Mouse (Mus musculus) hindbrain, embryonic 15.5 days (tissue): ENCODE data around the gene Cx3cr1. TPM values are rescaled to one million over a fixed set of nuclear protein-coding genes. Genes with fewer than 3 reads are reported as not detected.

Source experiments
- ATAC-seq: fragments of 200-750 bp; cut with Nextera tagmentation; 2 replicates; pipeline ENCODE4 v1.8.0; 2017; ENCODE audit warnings: low read depth, moderate number of reproducible peaks, moderate TSS enrichment; ENCODE audit not compliant: low FRiP score
- H3K27ac ChIP-seq: fragments of 300-500 bp; sonication (generic); replicated peaks from 2 replicates; pipeline ENCODE4 v1.5.1; 2015; ENCODE audit warnings: mild to moderate bottlenecking, inconsistent platforms
- H3K27me3 ChIP-seq: fragments of 300-500 bp; sonication (generic); 2 replicates; pipeline ENCODE4 v1.6.1; 2015; ENCODE audit warnings: control low read depth, inconsistent platforms
- H3K36me3 ChIP-seq: fragments of 300-500 bp; sonication (generic); 2 replicates; pipeline ENCODE4 v1.6.1; 2015; ENCODE audit warnings: control low read depth, inconsistent platforms
- H3K4me1 ChIP-seq: fragments of 300-500 bp; sonication (generic); replicated peaks from 2 replicates; pipeline ENCODE4 v1.6.1; 2015; ENCODE audit warnings: control low read depth, inconsistent platforms
- H3K4me2 ChIP-seq: fragments of 300-500 bp; sonication (generic); 2 replicates; pipeline ENCODE4 v1.6.1; 2015; ENCODE audit warnings: moderate library complexity, mild to moderate bottlenecking, inconsistent platforms
- H3K4me3 ChIP-seq: fragments of 300-500 bp; sonication (generic); 2 replicates; pipeline ENCODE4 v1.5.1; 2015; ENCODE audit warnings: mild to moderate bottlenecking, inconsistent platforms
- H3K9ac ChIP-seq: fragments of 300-500 bp; sonication (generic); 2 replicates; pipeline ENCODE4 v1.6.1; 2015; ENCODE audit warnings: inconsistent platforms
- H3K9me3 ChIP-seq: fragments of 300-500 bp; sonication (generic); 2 replicates; pipeline ENCODE4 v1.6.1; 2016; ENCODE audit warnings: control low read depth, inconsistent platforms
- WGBS: fragments of 180-500 bp; shearing (Covaris S2); methylation state at CpG from one replicate; pipeline ENCODE4 v1.1.7; 2015; 5-methylcytosine and 5-hydroxymethylcytosine counted together
- polyA plus RNA-seq: library from polyadenylated mRNA; unstranded; fragments of >200 nt; fragmentation: Nextera tagmentation; extraction: Ambion mirVana; gene quantifications from 2 replicates; pipeline ENCODE4 v1.2.1, GENCODE M21; 2015

Cx3cr1 gene
- polyA plus RNA-seq, 1 experiment from 2014 or later: 9.9 TPM

DNA sequence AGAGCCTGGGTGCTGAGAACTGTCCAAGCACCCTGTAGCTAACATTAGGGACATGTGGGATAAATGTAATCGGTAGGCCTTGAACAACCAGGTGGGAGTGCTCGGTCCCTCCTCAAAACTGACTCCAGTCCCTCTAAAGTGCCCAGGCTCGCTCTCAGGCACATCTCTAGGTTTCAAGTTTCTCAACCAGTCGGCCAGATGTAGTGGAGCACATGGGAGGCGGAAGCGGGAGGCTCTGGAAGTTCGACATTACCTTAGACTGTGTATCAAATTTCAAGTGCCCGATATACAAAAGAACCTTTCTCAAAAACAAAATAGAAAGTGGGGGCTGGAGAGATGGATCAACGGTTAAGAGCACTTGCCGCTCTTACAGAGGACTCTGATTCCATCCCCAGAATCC lies 130.0 kb downstream of the Cx3cr1 start:
- Histone ChIP-seq H3K36me3 (no peaks in the 10 kb centered on the region; the same call in 1 of the 2 replicates), H3K4me2 (no peak overlapping the region), H3K4me1 (peaks cover 21% of the 10 kb centered on the region), H3K9me3 (no peaks in the 10 kb centered on the region), H3K9ac (no peak overlapping the region), H3K27ac (no peak overlapping the region), H3K27me3 (no peaks in the 10 kb centered on the region), H3K4me3 (no peak overlapping the region)
- WGBS: 87% methylated on average over 10 of the region's 10 CpGs
- ATAC-seq: no peak

DNA sequence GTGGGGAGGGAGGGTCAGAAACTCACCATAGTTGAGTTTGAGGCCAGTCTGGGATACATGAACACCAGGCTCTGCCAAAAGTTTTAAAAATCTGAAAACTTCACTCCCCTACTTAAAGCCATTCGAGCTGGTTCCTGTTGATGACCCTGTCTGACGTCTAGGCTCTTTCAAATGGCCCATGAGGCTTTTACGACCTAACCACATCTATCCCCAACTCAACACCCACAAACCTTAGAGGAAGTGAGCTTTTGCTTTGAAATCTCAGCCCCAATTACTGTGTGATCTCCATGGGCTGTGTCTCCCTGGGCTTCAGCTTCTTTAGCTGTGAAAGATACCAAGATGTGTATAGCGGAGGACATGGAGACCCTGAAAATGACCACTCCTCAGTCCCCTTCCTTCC lies 131.2 kb downstream of the Cx3cr1 start:
- no peaks in the 10 kb centered on the region for H3K9me3 ChIP-seq
- 84% methylated on average over 4 of the region's 4 CpGs for WGBS
- no peaks in the 10 kb centered on the region for H3K27me3 ChIP-seq
- peaks cover 21% of the 10 kb centered on the region for H3K4me1 ChIP-seq
- ATAC-seq: no peak
- H3K4me2 ChIP-seq: no peak overlapping the region
- no peak overlapping the region for H3K27ac ChIP-seq
- H3K4me3 ChIP-seq: no peak overlapping the region
- no peak overlapping the region for H3K9ac ChIP-seq
- H3K36me3 ChIP-seq: no peaks in the 10 kb centered on the region; the same call in 1 of the 2 replicates

DNA sequence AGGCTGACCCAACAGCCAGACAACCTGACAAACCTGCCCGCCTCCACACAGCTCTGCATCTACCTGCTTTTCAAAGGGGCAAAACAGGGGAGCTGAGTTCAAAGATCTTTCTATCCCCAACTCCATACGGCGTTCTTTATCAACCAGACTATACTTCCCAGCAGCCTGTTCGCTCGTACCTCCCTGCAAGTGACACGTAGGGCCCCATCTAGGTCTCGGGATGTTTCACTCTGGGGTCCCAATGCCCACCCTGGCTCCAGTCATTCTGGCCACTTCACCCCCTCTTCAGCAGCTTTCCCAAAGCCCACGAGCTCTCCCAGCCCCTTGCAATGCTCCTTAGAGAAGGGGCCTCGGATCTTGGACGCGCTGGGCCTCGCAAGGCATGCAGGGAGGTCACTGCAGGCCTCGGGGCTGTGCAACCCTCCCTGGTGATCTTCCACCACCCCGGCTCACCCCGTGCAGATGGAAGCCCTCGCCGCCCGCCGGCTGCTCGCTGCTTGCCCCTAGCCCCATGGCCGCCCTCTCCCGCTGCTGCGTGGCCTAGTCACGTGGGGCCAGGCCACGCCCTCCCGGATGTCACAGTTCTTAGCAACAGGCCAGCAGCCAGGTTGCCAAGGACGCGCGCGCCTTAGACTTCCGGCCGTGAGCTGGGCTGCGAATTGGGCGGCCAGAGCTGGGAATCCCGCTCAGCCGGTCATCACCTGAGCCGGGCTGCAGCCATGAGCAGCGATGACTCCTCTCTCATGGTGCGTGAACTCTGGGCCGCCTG lies 132.5 kb downstream of the Cx3cr1 start, which contains the start of the genes Gorasp1 and Ttc21a:
TSS of gene Gorasp1 (minus strand) at position 561 of the 769 bp plus-strand sequence.
TSS of gene Ttc21a (plus strand) at position 602 of the 769 bp plus-strand sequence.
- H3K36me3 ChIP-seq: no peaks in the 10 kb centered on the region; the same call in 1 of the 2 replicates
- H3K27me3 ChIP-seq: no peaks in the 10 kb centered on the region
- H3K4me3 ChIP-seq: peak within 1 kb of the TSS; percentile 65
- peak within 1 kb of the TSS; percentile 89 for H3K4me2 ChIP-seq
- H3K9ac ChIP-seq: peak within 1 kb of the TSS; percentile 73
- no peaks in the 10 kb centered on the region for H3K9me3 ChIP-seq
- ATAC-seq: peak; percentile 95
- peak within 1 kb of the TSS; percentile 76 for H3K27ac ChIP-seq
- H3K4me1 ChIP-seq: peaks cover 21% of the 10 kb centered on the region
- 3% methylated on average over 40 of the region's 40 CpGs for WGBS

DNA sequence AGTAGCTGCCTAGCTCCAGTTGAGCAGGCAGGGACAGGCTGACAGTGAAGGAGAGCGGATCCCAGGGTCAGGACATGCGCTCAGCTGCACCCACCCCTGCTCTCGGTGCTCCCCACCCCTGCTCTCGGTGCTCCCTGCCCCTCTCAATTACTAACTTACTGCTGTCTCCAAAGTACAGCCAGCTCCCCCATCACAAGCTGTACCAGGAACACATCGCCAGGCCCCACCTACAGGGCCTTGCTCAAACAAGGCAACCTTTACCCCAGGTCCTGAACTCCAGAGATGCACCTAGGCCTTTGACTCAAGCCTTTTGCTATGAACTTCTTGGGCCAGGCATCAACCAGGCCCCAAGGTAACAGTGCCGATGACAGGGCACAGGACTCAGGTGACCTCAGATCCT lies 136.0 kb downstream of the Cx3cr1 start:
- Histone ChIP-seq H3K4me3 (no peak overlapping the region), H3K9ac (no peak overlapping the region), H3K4me1 (peaks cover 21% of the 10 kb centered on the region), H3K27me3 (no peaks in the 10 kb centered on the region), H3K4me2 (no peak overlapping the region), H3K36me3 (peaks cover 11% of the 10 kb centered on the region), H3K27ac (no peak overlapping the region), H3K9me3 (no peaks in the 10 kb centered on the region)
- 95% methylated on average over 6 of the region's 6 CpGs for WGBS
- no peak for ATAC-seq

DNA sequence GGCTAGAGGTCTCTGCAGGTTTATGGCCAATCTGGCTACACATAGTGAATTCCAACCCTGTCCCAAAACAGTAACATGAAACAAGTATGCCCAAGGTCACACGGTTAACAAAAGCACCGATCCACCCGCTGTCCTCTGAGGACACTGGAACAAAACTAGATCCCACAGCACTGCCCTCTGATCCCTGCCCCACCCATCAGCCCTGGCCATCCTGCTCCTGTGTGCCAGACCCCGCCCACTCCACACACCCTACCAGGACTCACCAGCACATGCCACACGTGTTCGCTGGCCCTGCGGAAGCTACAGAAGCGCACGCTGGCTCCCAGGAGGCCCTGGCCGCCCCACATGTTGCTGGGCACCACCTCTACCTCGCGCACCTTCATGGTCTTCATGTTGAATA lies 137.3 kb downstream of the Cx3cr1 start:
- no peak overlapping the region for H3K27ac ChIP-seq
- peaks cover 24% of the 10 kb centered on the region for H3K36me3 ChIP-seq
- H3K4me2 ChIP-seq: no peak overlapping the region
- H3K4me1 ChIP-seq: peaks cover 15% of the 10 kb centered on the region
- no peaks in the 10 kb centered on the region for H3K27me3 ChIP-seq
- no peak for ATAC-seq
- H3K9me3 ChIP-seq: no peaks in the 10 kb centered on the region
- WGBS: 88% methylated on average over 12 of the region's 12 CpGs
- H3K4me3 ChIP-seq: no peak overlapping the region
- no peak overlapping the region for H3K9ac ChIP-seq

DNA sequence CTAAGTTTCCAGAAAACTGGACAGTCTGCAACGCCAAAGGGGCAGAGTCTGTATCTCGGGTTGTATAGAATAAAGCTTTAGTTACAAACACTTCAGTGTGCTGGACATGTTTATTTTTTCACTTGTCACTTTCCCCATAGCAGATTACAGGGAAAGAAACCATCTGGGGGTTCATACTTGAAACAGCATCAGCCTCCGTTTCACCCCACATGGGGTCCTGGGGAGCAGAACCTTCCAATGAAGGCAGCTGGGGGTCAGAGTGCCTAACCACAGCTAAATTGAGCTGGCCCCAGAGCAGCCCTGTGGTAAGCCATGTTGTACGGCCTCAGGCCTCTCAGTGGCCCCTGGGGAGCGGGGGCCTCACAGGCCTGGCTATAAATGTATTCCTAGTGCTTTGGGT lies 143.2 kb downstream of the Cx3cr1 start:
- WGBS: 85% methylated on average over 5 of the region's 5 CpGs
- Histone ChIP-seq H3K27ac (no peak overlapping the region), H3K4me2 (no peak overlapping the region), H3K27me3 (no peaks in the 10 kb centered on the region), H3K4me3 (no peak overlapping the region), H3K36me3 (peaks cover 73% of the 10 kb centered on the region), H3K9ac (no peak overlapping the region), H3K4me1 (no peaks in the 10 kb centered on the region), H3K9me3 (no peaks in the 10 kb centered on the region)
- no peak for ATAC-seq

DNA sequence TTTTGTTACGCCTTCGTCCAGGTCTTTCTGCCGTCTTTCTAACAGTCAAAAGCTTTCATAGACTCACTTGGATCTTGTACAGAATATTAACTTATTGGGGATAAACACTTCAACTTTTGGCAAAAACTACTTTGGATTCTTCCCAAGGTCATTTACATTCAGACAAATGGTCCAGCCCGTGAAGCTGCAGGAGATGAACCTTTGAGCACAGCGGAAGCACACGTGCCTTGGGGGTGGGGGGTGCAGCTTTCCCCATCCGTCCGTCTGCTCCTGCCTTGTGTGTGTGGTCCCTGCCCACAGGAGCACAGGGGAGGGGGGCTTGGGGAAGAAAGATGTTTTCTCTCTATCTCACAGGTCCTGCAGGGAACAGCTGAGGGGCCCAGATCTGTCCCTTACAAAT lies 143.9 kb downstream of the Cx3cr1 start:
- WGBS: 67% methylated on average over 8 of the region's 8 CpGs
- Histone ChIP-seq H3K27me3 (no peaks in the 10 kb centered on the region), H3K9ac (no peak overlapping the region), H3K27ac (no peak overlapping the region), H3K36me3 (peaks cover 77% of the 10 kb centered on the region), H3K4me3 (no peak overlapping the region), H3K4me1 (no peaks in the 10 kb centered on the region), H3K9me3 (no peaks in the 10 kb centered on the region), H3K4me2 (no peak overlapping the region)
- ATAC-seq: no peak

DNA sequence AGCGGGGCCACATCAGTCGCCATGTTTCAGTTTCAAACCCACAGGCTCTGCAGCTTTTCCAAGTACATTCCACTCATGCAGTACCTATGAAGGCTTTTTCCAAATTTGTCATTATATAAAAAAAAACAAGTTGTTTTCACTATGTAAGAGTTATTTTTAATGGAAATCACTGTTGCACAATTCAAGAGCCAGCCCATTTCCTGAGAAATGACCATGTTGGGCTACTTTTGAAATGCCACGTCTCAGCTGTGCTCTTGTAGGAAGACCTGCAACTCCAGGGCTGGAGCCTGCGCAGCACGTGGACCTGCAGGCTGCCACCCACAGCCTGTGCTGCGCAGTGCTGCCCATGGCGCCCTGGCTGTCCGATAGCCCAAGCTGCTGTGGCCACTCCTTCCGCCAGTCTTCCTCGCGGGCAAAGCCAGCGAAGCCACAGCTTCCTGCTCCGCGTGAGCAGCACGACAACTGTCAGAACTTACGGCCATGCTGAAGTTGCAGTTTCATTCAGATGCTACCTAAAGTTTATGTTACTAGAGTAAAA lies 144.5 kb downstream of the Cx3cr1 start:
- no peak for ATAC-seq
- no peak overlapping the region for H3K4me3 ChIP-seq
- no peak overlapping the region for H3K27ac ChIP-seq
- no peaks in the 10 kb centered on the region for H3K27me3 ChIP-seq
- no peaks in the 10 kb centered on the region for H3K4me1 ChIP-seq
- no peak overlapping the region for H3K9ac ChIP-seq
- H3K36me3 ChIP-seq: peaks cover 82% of the 10 kb centered on the region
- 93% methylated on average over 16 of the region's 16 CpGs for WGBS
- H3K4me2 ChIP-seq: no peak overlapping the region
- no peaks in the 10 kb centered on the region for H3K9me3 ChIP-seq

DNA sequence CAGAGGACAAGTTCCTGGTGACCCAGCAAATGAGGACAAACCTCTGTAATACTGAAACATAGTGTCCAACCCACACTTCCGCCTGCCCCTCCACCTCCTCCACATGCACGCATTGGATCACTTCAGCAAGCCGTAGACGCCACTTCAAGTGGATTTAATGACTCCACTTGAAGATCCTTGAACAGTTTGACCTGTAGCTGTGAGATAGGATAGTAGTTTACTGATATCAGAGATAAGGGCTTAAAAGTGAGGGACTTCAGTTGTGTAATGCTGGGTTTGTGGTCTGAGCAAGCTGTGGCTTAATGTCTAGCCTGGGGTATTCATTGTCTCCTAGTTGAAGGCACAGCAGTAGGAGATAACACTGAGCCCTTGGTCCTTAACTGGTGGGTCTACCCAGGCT lies 146.2 kb downstream of the Cx3cr1 start:
- Histone ChIP-seq H3K36me3 (peaks cover 87% of the 10 kb centered on the region), H3K4me2 (no peak overlapping the region), H3K9me3 (no peaks in the 10 kb centered on the region), H3K27me3 (no peaks in the 10 kb centered on the region), H3K4me3 (no peak overlapping the region), H3K4me1 (no peaks in the 10 kb centered on the region), H3K9ac (no peak overlapping the region), H3K27ac (no peak overlapping the region)
- ATAC-seq: no peak
- WGBS: 97% methylated on average over 4 of the region's 4 CpGs

DNA sequence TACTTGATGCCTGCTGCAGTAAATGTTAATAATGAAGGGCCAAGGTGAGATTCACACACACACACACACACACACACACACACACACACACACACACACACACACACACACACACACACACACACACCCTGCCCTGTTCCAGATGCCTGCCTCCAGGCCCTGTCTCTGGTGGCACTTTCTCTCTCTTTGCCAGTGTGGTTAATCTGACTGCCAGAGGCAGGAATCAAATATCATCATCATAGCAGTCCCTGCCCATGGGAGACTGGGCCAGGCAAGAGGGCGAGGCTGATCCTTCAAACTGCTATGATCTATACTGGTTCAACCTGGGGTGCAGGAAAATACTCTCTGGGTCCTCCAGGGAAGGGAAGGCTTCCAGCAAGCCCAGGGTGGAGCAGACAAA lies 149.8 kb downstream of the Cx3cr1 start:
- no peak for ATAC-seq
- H3K4me2 ChIP-seq: no peak overlapping the region
- peaks cover 73% of the 10 kb centered on the region for H3K36me3 ChIP-seq
- H3K4me1 ChIP-seq: no peaks in the 10 kb centered on the region
- no peaks in the 10 kb centered on the region for H3K9me3 ChIP-seq
- no peak overlapping the region for H3K27ac ChIP-seq
- no peak overlapping the region for H3K9ac ChIP-seq
- no peak overlapping the region for H3K4me3 ChIP-seq
- H3K27me3 ChIP-seq: no peaks in the 10 kb centered on the region
- WGBS: 82% methylated on average over 1 of the region's 1 CpGs

DNA sequence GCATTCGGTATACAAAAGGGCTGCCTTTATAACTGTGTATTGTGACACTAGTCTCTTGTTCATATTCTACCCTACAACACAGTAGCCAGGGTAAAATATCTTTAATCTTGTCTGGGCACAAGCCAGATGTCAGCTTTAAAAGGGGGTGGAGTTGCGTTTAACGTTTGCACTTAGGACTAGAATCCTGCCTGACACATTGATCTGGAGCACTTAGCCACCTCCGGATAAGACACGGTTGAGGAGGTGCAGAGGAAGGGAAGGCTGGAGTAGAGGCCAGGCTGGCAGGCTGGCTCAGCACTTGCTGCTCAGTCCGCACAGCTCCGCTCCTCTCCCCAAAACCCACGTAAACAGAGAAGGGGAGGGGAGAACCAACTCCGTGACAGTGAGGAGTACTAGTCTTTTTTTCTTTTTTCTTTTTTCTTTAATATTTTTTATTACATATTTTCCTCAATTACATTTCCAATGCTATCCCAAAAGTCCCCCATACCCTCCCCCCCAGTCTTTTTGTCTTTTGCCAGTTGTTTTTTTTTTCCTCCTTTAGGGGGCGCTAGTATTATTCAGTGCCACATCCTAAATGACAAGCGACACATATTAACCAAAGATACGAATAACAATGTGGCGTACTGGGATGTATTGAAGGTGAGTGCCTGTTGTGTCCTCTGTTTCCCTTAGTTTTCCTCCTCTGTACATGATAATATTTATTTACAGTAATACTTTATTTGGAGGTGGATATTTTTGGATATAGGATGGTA lies 156.4 kb downstream of the Cx3cr1 start:
- Histone ChIP-seq H3K36me3 (peaks cover 72% of the 10 kb centered on the region), H3K4me2 (no peak overlapping the region), H3K9ac (no peak overlapping the region), H3K9me3 (no peaks in the 10 kb centered on the region), H3K27ac (no peak overlapping the region), H3K4me3 (no peak overlapping the region), H3K4me1 (no peaks in the 10 kb centered on the region), H3K27me3 (no peaks in the 10 kb centered on the region)
- ATAC-seq: no peak
- 74% methylated on average over 13 of the region's 13 CpGs for WGBS

DNA sequence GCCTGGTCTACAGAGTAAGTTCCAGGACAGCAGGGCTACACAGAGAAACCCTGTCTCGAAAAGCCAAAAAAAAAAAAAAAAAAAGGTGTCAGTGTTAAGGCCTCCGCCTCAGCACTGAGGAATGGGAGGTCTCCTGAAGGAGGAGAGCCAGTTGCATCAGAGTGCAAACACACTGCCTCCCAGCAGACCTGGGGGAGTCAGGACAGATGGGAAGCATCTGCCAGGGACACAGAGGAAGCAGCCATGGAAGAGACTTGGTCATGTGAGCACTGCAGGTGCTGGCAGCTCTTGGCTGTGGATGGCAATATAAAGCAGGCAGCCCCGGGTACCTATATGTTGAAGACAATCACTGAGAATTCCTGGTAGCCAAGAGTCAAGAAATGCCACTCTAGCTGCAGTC lies 159.7 kb downstream of the Cx3cr1 start:
- ATAC-seq: no peak
- peaks cover 84% of the 10 kb centered on the region for H3K36me3 ChIP-seq
- 90% methylated on average over 3 of the region's 3 CpGs for WGBS
- H3K9me3 ChIP-seq: no peaks in the 10 kb centered on the region
- H3K4me2 ChIP-seq: no peak overlapping the region
- H3K27me3 ChIP-seq: no peaks in the 10 kb centered on the region
- no peak overlapping the region for H3K4me3 ChIP-seq
- no peak overlapping the region for H3K27ac ChIP-seq
- no peak overlapping the region for H3K9ac ChIP-seq
- no peaks in the 10 kb centered on the region for H3K4me1 ChIP-seq
